Mouse (Mus musculus) layer of hippocampus, adult 6 months (tissue): ENCODE measurements around the gene Ctsr. TPM values are rescaled to one million over a fixed set of nuclear protein-coding genes. Genes with fewer than 3 reads are reported as not detected.

Experiments used
- long read RNA-seq, 2 experiments: library from polyadenylated mRNA; unstranded; transcript quantifications; one replicate each; pipeline ENCODE4 v2.0.0; 2019 to 2020
- polyA plus RNA-seq: library from polyadenylated mRNA; unstranded; fragments of <200 nt; fragmentation: Nextera tagmentation; gene quantifications from 2 replicates; pipeline ENCODE4 v1.2.3, GENCODE M21; 2021

Ctsr gene
- not detected in 2 replicates for polyA plus RNA-seq
- long read RNA-seq, experiment 1, result 0 reads
- long read RNA-seq, experiment 2, result 0 reads

DNA sequence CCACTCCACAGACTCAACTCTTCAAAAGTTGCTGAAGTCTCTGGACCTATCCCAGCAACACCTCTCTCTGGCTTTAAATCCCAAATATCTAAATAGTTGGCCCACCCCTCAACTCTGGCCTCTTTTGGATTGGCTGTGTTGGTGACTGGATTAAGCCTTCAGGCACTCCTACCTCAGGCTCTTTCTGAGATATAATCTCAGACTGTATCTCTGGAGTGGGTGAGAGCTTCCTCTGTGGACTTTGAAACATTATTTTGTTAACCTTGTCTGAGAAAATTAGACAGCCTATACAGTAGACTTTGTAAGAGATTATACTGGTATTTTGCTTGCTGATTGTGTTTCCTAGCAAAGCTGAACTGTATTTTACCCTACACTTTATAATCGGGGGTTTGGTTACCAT, at the start of gene Ctsr:
Gene Ctsr (minus strand): TSS at position 101 of the 400 bp plus-strand sequence.

DNA sequence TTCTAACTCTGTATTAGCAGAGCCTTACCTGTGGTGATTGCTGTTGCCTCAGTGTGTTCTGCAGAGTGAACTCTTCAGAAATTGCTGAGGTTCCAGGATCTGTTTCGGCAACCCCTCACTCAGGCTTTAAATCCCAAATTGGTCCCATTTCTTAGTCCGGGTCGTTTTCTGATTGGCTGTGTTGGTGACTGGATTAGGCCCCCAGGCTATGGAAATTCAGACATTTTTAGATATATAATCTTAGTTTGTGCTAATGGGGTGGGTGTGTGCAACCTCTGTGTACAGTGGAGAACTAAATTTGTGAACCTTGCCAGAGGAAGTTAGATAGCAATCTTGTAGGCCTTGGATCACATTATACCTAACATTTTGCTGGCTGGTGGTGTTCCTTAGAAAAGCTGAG, 39.3 kb upstream of the Ctsr start, which contains the start of gene Cts6:
Gene Cts6 (minus strand): TSS at position 101 of the 400 bp plus-strand sequence.

Other genes with a start within 250 kb of the Ctsr start
- not detected in 2 replicates for gene Gm49393, start 228.7 kb downstream of the Ctsr start, polyA plus RNA-seq
- 0.69 and 1.3 TPM in 2 replicates for gene Gm49391, start 227.7 kb downstream of the Ctsr start, polyA plus RNA-seq
- 10.7 and 14.2 TPM in 2 replicates for gene Ctla2a, start 227.6 kb downstream of the Ctsr start, polyA plus RNA-seq
- gene Tpbpa, start 222.3 kb downstream of the Ctsr start, polyA plus RNA-seq, result not detected in 2 replicates
- not detected in 2 replicates for gene Ctsj, start 158.3 kb downstream of the Ctsr start, polyA plus RNA-seq
- gene Ctsq, start 123.6 kb downstream of the Ctsr start, polyA plus RNA-seq, result not detected in 2 replicates
- not detected in 2 replicates for gene Cts6, start 39.2 kb upstream of the Ctsr start, polyA plus RNA-seq
- gene Cts8, start 91.1 kb upstream of the Ctsr start, polyA plus RNA-seq, result not detected in 2 replicates
- gene Gm49398, start 124.6 kb upstream of the Ctsr start, polyA plus RNA-seq, result not detected in 2 replicates
- gene Cts7, start 193.9 kb upstream of the Ctsr start, polyA plus RNA-seq, result not detected in 2 replicates